Mouse (Mus musculus) spleen, adult 2 months (tissue): Measurements from ENCODE around the gene Gm11096.

ENCODE experiments used
- CTCF ChIP-seq: fragments of 200-500 bp; IDR thresholded peaks from 2 replicates; pipeline ENCODE4 v1.5.1; 2011; ENCODE audit warnings: mild to moderate bottlenecking, inconsistent platforms; ENCODE audit not compliant: insufficient read depth, insufficient read length, insufficient replicate concordance; ENCODE audit errors: extremely low read depth
- POLR2A ChIP-seq: fragments of 200-500 bp; IDR thresholded peaks from 2 replicates; pipeline ENCODE4 v1.6.1; 2011; ENCODE audit warnings: low read depth, low read length, inconsistent platforms

DNA sequence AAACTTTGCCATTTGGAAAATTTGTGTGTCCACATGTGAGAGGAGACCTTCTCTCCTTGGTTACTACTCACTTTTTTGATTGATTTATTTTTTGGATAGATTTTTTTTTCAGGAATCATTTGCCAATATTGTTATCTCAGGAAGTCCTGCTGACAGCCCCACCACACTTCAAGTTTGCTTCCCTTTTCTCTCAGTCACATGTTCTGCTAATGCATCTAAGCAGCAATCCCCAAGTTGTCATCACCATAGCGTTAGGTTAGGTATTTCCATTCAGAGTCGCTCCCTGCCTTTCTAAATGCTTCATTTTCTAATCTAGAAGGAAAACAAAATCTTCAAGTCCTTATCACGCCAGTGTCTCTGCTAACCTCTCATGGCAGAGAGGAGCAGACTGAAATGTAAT is 17.8 kb downstream of the Gm11096 start:
- no peak for TF ChIP-seq POLR2A
- no peak for TF ChIP-seq CTCF
